Mouse (Mus musculus) stomach, embryonic 16.5 days (tissue): ENCODE data around the gene Rnf6. TPM values are rescaled to one million over a fixed set of nuclear protein-coding genes. Genes with fewer than 3 reads are reported as not detected.
"Not testable (repeated sequence)": the region's sequence is repeated elsewhere in the genome, so short reads cannot be mapped to it uniquely, and the experiment has no call there.

Experiments used
- ATAC-seq: fragments of 200-750 bp; cut with Nextera tagmentation; 2 replicates; pipeline ENCODE4 v1.8.0; 2017; ENCODE audit warnings: moderate number of reproducible peaks, moderate TSS enrichment; ENCODE audit not compliant: insufficient read depth, low FRiP score
- H3K27ac ChIP-seq: fragments of 300-500 bp; sonication (generic); 2 replicates; pipeline ENCODE4 v1.5.1; 2014; ENCODE audit warnings: low read length
- H3K27me3 ChIP-seq: fragments of 300-500 bp; sonication (generic); 2 replicates; pipeline ENCODE4 v1.6.1; 2014; ENCODE audit warnings: low read length, control low read depth, mixed read lengths; ENCODE audit not compliant: control insufficient read depth, insufficient read depth
- H3K36me3 ChIP-seq: fragments of 300-500 bp; sonication (generic); 2 replicates; pipeline ENCODE4 v1.6.1; 2014; ENCODE audit warnings: low read length; ENCODE audit not compliant: control insufficient read depth, insufficient read depth
- H3K4me1 ChIP-seq: fragments of 300-500 bp; sonication (generic); 2 replicates; pipeline ENCODE4 v1.6.1; 2014; ENCODE audit warnings: low read length, control low read depth, mixed read lengths; ENCODE audit not compliant: control insufficient read depth, insufficient read depth
- H3K4me2 ChIP-seq: fragments of 300-500 bp; sonication (generic); 2 replicates; pipeline ENCODE4 v1.6.1; 2014; ENCODE audit warnings: low read depth, low read length, mixed read lengths
- H3K4me3 ChIP-seq: fragments of 300-500 bp; sonication (generic); replicated peaks from 2 replicates; pipeline ENCODE4 v1.5.1; 2014; ENCODE audit warnings: mild to moderate bottlenecking, low read length
- H3K9ac ChIP-seq: fragments of 300-500 bp; sonication (generic); 2 replicates; pipeline ENCODE4 v1.6.1; 2014; ENCODE audit warnings: low read length
- H3K9me3 ChIP-seq: fragments of 300-500 bp; sonication (generic); replicated peaks from 2 replicates; pipeline ENCODE4 v1.6.1; 2016; ENCODE audit warnings: low read length, control low read depth; ENCODE audit not compliant: control insufficient read depth
- WGBS: fragments of 180-500 bp; shearing (Covaris S2); extraction: QIAGEN DNeasy Blood & Tissue Kit; methylation state at CpG from one replicate; pipeline ENCODE4 v1.1.7; 2014; 5-methylcytosine and 5-hydroxymethylcytosine counted together
- polyA plus RNA-seq: library from polyadenylated mRNA; unstranded; fragments of >200 nt; fragmentation: Nextera tagmentation; extraction: Ambion mirVana; gene quantifications from 2 replicates; pipeline ENCODE4 v1.2.1, GENCODE M21; 2015

Gene Rnf6
- polyA plus RNA-seq, 1 experiment from 2014 or later, result 58.1 TPM

- H3K27ac ChIP-seq, result no peak overlapping the region
- H3K9me3 ChIP-seq, result no peaks in the 10 kb centered on the region
- no peak overlapping the region for H3K9ac ChIP-seq
- no peaks in the 10 kb centered on the region for H3K36me3 ChIP-seq
- no peak overlapping the region for H3K4me3 ChIP-seq
- no peaks in the 10 kb centered on the region for H3K4me1 ChIP-seq
- H3K4me2 ChIP-seq, result no peak overlapping the region
- WGBS, result 87% methylated on average over 7 of the region's 7 CpGs
- ATAC-seq, result no peak
- H3K27me3 ChIP-seq, result no peaks in the 10 kb centered on the region
Observed at GRCm38 (mm10) chr5:146188712-146189111, 32.6 kb downstream of the Rnf6 start.

GRCm38 (mm10) chr5:146188144-146188543, 33.2 kb downstream of the Rnf6 start:
- H3K9ac ChIP-seq, result no peak overlapping the region
- WGBS, result 84% methylated on average over 1 of the region's 1 CpGs
- H3K4me1 ChIP-seq, result no peaks in the 10 kb centered on the region
- H3K27me3 ChIP-seq, result no peaks in the 10 kb centered on the region
- no peak overlapping the region for H3K4me3 ChIP-seq
- ATAC-seq, result no peak
- H3K36me3 ChIP-seq, result no peaks in the 10 kb centered on the region
- H3K9me3 ChIP-seq, result no peaks in the 10 kb centered on the region
- no peak overlapping the region for H3K27ac ChIP-seq
- H3K4me2 ChIP-seq, result no peak overlapping the region

- WGBS, result 22% methylated on average over 5 of the region's 5 CpGs
- H3K27ac ChIP-seq, H3K9ac ChIP-seq, ATAC-seq, H3K9me3 ChIP-seq, H3K4me3 ChIP-seq, H3K27me3 ChIP-seq, H3K4me2 ChIP-seq, H3K36me3 ChIP-seq, H3K4me1 ChIP-seq: not testable (repeated sequence)
Observed at GRCm38 (mm10) chr5:146187441-146187840, 33.9 kb downstream of the Rnf6 start.

- not testable (repeated sequence) for H3K4me1 ChIP-seq, H3K36me3 ChIP-seq, H3K4me3 ChIP-seq, ATAC-seq, H3K9me3 ChIP-seq, H3K9ac ChIP-seq, H3K27ac ChIP-seq, H3K27me3 ChIP-seq, H3K4me2 ChIP-seq
- WGBS, result 74% methylated on average over 4 of the region's 4 CpGs
Observed at GRCm38 (mm10) chr5:146185204-146185603, 36.2 kb downstream of the Rnf6 start, which contains the start of gene 1700001J03Rik. 1700001J03Rik (minus strand) TSS chr5:146185304.

GRCm38 (mm10) chr5:146172744-146173143, 48.6 kb downstream of the Rnf6 start:
- 50% methylated on average over 4 of the region's 4 CpGs for WGBS
- not testable (repeated sequence) for H3K27ac ChIP-seq, H3K4me2 ChIP-seq, H3K9me3 ChIP-seq, H3K4me3 ChIP-seq, H3K4me1 ChIP-seq, ATAC-seq, H3K9ac ChIP-seq, H3K27me3 ChIP-seq, H3K36me3 ChIP-seq

- not testable (repeated sequence) for ATAC-seq, H3K27me3 ChIP-seq, H3K9me3 ChIP-seq, H3K4me3 ChIP-seq, H3K4me2 ChIP-seq, H3K9ac ChIP-seq, H3K27ac ChIP-seq, H3K36me3 ChIP-seq, H3K4me1 ChIP-seq
- 75% methylated on average over 2 of the region's 2 CpGs for WGBS
Observed at GRCm38 (mm10) chr5:146170621-146171020, 50.7 kb downstream of the Rnf6 start, which contains the start of gene Gm6309. Gm6309 (minus strand) TSS chr5:146170721.

- H3K36me3 ChIP-seq, H3K27me3 ChIP-seq, H3K9ac ChIP-seq, ATAC-seq, H3K27ac ChIP-seq, H3K4me1 ChIP-seq, H3K4me2 ChIP-seq, H3K4me3 ChIP-seq, H3K9me3 ChIP-seq: not testable (repeated sequence)
- WGBS, result 93% methylated on average over 3 of the region's 3 CpGs
Observed at GRCm38 (mm10) chr5:146160439-146160838, 60.9 kb downstream of the Rnf6 start, which contains the start of gene Gm5565. Gm5565 (minus strand) TSS chr5:146160539.

Other genes starting within 250 kb of the Rnf6 start
- 0.13 TPM in 1 of 2 replicates, not detected in the other for gene Cyp3a25, start 211.9 kb downstream of the Rnf6 start, polyA plus RNA-seq
- gene Cyp3a59, start 142.3 kb downstream of the Rnf6 start, polyA plus RNA-seq, result not detected in 2 replicates
- not detected in 2 replicates for gene Gm5565, start 61.0 kb downstream of the Rnf6 start, polyA plus RNA-seq
- gene Gm6309, start 50.8 kb downstream of the Rnf6 start, polyA plus RNA-seq, result not detected in 2 replicates
- gene 1700001J03Rik, start 36.3 kb downstream of the Rnf6 start, polyA plus RNA-seq, result not detected in 2 replicates
- 11.5 and 13.0 TPM in 2 replicates for gene Cdk8, start 9.7 kb upstream of the Rnf6 start, polyA plus RNA-seq
- gene Wasf3, start 163.4 kb upstream of the Rnf6 start, polyA plus RNA-seq, result 1.8 and 1.9 TPM in 2 replicates